Mouse (Mus musculus) lung, postnatal 36 days (tissue): ENCODE measurements around the gene Gpr4.

Source experiments
- DNase-seq: peaks from one replicate; pipeline ENCODE4 v3.0.0; 2022; ENCODE audit warnings: mixed read lengths

Gpr4 gene

DNA sequence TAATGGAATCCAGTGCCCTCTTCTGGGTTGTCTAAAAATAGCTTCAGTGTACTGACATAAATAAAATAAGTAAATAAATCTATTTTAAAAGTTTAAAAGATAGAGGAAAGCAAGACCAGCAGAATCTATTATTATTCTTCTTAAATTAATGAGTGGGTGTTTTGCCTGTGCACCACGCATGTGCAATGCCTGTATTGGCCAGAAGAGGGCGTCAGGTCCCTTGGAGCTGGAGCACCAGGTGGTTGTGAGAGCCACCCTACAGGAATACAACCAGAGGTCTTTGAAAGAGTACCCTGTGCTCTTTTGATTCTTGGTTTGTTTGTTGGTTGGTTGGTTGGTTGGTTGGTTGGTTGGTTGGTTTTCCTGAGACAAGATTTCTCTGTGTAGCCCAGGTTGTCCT, 14.4 kb upstream of the Gpr4 start:
- DNase-seq, result peak; percentile 65

DNA sequence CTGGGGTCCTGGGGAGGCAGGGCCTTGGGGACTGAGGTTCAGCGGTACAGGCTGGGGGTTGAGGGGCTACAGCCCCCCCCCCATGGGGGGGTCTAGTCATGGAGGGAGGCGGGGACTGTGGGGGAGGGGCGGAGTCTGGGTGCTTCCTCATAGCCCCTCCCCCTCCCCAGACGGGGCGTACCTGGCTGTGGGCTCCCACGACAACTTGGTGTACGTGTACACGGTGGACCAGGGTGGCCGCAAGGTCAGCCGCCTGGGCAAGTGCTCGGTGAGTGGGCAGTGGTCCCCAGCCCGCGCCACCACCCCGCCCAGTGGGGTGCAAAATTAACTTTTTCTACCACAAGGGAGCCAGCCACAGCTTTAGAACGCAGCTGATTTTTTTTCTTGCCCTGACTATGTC, 10.7 kb upstream of the Gpr4 start:
- no peak for DNase-seq

DNA sequence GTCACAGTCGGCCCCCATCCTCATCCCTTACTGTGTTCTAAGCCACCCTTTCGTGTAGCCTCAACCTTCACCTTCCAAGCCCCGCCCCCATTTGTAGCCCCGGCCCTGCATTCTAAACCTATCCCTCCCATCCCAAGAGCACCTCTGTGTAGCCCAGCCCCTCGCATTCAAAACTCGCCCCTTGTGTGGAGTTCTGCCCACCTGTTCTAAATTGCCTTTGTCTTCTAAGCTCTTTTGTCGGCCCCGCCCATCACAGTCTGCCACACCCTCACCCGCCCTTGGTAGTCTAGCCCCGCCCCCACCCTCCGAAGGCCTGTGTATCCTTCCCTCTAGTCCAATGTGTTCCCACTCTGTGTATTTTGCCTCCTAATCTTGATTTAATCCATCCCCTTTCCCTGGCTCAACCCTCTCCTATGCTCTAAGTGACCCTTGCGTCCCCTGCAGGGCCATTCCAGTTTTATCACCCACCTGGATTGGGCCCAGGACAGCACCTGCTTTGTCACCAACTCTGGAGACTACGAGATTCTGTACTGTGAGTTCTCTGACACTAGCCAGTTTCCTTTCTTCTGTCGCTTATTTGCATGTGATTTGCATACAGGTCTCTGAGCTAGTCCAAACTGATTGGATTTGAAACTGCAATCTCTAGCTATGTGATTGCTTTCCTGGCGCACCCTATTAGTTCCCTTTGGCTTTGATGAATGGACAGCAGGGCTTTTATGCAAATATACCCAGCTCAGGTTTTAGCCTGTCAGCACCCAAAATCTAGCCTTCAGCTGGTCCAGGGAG, 10.1 kb upstream of the Gpr4 start:
- no peak for DNase-seq

DNA sequence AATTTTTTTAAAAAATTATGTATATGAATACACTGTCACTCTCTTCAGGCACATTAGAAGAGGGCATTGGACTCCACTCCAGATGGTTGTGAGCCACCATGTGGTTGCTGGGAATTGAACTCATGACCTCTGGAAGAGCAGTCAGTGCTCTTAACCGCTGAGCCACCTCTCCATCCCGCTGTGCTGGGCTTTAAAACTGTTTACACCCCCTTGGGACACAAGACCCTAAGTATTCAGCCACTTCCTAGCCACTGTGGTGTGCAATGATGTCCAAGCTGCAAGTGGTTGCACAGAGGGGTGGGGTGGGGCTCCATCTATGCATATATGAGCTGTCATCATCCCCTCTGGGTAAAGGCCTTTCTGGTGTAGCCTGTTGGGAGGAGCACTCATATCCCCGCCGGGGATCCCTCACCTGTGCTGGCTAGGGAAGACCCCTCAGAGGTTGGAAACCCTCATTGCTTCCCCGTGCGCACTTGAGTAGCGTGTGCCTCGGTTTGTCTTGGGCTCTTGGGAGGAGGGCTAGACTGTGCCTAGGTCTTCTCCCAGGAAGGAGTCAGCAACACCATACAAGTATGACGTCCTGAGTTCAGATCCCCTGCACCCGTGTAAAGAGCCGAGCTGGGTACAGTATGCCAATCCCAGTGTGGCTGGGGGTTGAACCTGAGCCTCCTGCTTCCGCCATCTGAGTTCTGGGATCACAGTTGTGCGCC, 4.0 kb upstream of the Gpr4 start:
- DNase-seq, result no peak

DNA sequence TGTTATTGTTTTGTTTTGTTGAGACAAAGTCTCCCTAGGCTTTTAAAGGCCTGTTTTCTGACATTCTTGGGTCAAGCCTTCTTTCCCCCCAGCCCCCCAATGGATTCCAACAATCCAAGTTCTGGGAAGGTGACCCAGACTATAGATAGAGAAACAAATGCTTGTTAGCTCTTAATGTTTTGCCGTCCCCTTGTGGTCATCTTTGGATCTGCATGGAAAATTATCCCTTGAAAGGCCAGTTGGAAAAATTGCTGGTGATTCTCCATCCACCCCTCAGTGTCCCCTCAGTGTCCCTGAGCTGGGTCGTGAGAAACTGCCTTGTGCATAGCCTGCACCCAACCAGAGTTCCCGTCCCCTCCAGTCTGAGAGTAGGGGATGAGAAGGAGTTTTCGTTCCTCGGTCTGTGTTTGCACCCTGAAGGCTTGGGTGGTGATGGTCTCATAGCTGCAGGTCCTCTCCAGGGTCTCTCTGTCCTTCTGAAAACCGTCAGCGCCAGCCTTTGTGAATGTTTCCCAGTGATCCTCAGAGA, 3.3 kb upstream of the Gpr4 start:
- DNase-seq, result peak; percentile 89

DNA sequence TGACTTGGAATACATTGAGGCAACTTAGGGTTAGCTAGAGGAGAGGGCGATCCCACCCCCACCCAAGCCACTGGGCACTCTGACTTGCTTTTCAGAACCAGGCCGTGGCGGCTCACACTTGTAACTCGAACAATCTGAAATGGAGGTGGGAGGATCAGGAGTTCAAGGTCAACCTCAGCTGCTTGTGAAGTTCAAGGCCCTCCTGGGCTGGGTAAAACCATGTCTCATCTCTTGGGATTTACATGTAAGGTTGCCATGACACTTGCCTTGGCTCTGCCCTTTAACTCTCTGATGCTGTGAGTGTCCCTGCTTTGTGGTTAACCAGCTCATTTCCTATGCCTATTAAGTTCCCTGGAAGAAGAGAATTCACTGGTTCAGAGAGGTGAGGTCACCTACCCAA, 2.8 kb upstream of the Gpr4 start:
- DNase-seq, result no peak

DNA sequence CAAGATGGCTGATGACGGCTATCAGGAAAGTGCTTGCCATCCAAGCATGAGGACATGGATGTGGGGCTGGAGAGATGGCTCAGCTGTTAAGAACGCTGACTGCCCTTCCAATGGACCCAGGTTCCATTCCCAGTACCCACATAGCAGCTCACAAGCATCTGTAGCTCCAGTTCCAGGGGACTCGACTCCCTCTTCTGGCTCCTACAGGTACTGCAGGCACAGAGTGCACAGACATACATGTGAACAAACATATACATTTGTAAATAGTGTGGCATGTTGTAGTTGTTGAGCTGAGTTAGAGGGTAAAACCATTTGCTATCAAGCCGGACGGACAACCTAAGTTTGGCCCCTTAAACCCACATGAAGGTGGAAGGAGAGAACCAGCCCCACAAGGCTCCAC, 2.3 kb upstream of the Gpr4 start:
- no peak for DNase-seq

DNA sequence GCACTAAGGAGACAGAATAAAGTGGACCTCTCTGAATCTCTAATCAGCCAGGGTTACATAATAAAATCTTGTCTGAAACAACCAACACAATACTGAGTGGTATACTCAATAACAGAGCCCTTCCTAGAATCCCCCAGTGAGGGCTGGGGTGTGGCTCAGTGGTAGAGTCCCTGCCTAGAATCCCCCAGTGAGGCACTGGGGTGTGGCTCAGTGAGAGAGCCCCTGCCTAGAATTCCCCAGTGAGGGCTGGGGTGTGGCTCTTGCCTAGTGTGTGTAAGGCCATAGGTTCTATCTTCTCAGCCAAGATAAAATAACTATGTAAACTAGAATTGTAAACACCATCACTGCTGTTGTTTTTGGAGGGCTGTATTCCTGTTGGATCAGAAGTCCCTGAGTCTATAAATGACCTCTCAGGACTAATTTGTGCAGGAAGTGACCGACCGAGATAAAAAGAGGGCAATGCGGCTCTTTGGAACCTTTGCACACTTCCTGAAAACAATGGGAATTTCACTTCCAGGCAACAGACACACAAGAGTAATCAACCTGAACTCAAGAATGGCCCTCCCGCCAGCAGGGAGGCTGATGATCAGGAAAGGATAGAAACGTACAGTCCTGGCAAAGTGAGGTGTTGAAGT, 1.2 kb upstream of the Gpr4 start:
- no peak for DNase-seq

DNA sequence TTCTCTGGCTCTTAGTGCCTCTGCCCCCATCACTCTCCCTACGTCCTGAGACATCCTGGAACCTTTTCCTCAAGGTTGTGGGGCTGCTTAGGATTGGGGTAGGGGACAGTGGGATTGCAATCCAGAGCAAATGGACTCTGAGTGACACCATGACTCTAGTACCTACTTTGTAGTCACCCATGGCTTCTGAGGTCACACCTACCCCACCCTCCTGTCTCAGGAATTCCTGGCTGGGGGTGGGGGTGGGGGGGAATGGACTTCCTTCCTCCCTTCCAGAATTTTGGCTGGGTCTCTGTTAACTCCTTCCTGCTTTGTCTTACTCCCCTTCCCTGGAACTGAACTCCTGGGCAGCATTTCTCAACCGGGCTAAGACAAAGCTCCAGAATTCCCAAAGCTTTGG, 1.0 kb downstream of the Gpr4 start:
- no peak for DNase-seq

DNA sequence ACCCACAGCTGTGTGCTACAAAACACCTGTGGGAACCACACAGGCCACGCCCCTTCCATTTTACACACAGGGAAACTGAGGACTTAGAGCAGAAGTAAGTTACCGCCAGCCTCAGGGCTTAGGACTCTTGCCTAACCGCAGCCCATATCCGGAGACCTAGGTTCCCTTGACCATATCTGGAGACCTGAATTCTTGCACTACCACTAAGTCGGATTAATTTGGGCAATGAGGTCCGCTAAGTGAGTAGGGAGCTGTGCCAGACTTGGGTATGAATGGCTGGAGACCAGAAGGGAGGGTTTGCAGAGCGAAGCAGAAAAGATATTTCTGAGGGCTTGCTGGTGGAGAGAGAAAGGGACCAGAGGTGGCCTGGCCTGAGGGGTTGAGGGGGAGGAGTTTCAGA, 2.0 kb downstream of the Gpr4 start:
- DNase-seq, result no peak

DNA sequence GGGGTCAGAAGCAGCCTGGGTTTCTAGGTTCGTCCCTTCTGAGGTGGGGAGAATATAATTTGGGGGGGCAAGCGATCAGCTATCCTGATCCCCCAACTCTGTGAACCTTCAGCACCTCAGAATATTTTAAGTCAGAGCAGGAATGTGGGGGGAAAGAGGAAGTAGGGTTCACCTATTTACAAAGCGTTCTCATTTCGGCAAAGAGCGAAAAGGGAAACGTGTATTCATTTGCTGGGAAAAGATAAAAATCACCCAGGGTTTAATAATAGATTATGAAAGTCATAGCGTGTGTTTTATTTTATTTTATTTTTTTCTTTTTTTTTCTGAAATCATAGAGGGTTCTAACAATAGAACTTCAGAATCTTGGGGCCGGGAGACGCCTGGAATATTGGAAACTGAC, 2.6 kb downstream of the Gpr4 start:
- no peak for DNase-seq

DNA sequence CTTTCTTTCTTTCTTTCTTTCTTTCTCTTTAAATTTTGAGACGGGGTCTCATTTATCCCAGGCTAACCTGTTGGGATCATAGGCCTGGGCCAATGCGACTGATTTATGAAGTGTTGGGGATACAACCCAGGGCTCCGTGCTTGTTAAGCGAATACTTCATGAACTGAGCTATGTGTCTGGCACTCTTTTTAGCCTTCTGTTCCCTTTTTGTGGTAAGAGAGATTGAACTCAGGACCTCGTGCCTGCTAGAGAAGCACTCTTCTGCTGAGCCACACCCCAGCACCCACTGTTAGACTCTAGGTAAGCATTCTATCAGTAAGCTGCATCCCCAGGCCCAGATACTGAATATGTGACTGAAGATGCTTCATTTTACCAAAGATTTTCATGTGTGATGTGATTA, 5.2 kb downstream of the Gpr4 start:
- peak; percentile 51 for DNase-seq

DNA sequence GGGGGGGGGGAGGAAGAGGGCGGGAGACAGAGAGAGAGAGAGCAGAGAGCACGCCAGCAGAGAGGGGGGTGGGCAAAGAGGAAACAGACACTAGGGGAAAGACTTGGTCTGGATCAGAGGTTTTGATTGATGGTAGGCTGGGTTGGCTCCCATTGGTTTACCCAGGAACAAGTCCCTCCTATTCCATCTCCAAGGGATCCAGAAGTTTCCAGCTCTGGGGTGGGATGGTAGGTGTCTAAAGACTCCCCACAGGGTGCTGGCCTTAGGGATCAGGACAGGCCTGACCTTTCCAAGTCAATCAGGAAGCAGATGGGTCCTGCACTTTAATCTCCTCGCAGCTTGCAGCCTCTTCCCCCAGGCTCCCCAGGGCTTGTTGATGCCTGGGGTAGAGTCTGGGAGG, 5.6 kb downstream of the Gpr4 start:
- no peak for DNase-seq

DNA sequence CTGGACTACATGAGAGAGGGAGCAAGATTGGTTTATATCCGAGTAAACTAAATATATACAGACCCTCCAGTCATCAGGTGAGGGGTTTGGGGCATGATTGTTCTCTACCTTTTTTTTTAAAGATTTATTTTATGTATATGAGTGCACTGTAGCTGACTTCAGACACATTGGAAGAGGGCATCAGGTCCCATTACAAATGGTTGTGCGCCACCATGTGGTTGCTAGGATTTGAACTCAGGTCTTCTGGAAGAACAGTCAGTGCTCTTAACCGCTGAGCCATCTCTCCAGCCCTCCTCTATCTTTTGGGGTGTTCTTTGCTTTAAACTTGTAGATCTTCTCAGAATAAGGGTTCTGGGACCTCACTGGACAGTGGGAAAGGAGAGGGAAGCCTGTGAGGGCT, 7.7 kb downstream of the Gpr4 start:
- no peak for DNase-seq

DNA sequence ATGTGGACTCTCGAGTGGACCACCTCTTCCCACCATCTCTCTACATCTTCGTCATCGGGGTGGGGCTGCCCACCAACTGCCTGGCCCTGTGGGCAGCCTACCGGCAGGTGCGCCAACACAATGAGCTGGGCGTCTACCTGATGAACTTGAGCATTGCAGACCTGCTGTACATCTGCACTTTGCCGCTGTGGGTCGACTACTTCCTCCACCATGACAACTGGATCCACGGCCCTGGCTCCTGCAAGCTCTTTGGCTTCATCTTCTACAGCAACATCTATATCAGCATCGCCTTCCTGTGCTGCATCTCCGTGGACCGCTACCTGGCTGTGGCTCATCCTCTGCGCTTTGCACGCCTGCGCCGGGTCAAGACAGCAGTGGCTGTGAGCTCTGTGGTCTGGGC, 9.9 kb downstream of the Gpr4 start:
- DNase-seq, result no peak

DNA sequence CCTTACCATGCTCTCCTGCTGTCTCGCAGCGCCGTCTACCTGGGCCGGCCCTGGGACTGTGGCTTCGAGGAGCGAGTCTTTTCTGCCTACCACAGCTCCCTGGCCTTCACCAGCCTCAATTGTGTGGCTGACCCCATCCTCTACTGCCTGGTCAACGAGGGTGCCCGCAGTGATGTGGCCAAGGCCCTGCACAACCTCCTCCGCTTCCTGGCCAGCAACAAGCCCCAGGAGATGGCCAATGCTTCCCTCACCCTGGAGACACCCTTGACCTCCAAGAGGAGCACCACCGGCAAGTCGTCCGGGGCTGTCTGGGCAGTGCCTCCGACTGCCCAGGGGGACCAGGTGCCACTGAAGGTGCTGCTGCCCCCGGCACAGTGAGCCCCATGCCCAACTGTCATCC, 10.5 kb downstream of the Gpr4 start:
- no peak for DNase-seq

DNA sequence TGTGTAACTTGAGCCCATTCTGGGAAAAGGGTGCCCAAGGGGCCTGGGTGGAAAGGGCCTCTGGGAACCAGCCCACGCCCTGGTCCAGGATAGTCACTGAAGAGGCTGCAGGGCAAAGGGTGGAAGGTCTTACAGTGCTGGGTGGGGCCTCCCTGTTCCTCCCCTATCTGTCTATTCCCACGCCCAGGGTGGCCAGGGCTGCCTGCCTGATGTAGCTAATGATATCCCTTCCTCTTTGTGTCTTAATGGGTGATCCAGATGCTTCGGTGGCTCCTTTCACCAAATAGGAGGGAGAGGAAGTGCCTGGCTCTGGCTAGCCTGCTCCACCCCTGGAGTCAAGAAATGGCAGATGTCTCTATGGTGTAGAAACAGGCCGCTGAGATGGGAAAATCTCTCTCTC, 12.6 kb downstream of the Gpr4 start:
- DNase-seq, result no peak

DNA sequence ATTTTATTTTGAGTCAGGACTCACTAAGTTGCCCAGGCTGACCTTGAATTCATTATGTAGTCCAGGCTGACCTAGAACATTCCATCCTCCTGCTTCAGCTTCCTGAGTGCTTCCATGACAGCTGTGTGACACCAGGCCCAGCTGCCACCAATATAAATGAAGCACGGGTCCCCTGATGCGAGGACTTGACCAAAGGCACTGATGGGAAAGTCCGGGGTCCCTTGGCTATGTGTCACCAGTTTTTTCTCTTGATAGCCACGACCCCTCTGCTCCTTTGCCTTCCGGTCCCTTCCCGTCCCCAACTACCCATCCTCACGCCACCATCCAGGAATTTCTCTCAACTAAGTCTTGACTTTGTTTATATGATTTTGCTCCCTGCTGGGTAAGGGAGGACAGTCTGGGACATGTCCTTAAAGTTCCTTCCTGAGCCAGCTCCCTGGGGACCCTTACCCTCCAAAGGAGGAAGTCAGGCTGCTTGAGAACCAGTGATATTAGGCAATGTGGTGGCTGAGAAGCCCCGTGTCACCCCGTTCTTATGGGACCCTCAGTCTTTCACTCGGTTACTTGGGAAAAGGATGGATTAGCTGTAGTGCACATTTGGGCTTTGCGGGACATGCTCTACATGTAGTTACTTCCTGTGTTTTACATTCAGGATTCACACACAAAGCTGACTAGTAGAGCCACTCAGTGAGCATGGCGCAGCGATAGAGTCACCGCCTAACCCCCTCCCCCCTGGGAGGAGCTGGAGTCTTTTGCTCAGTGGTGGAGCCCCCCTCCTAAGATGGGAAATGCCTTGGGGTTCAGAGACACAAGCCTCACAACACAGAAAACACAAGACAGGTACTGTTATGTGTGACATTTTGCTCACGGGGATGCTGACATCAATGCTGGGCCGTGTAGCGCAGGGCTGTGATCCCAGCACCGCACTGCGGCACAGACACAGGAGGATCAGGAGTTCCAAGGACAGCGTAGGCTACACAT, 14.8 kb downstream of the Gpr4 start:
- DNase-seq, result peak; percentile 45

DNA sequence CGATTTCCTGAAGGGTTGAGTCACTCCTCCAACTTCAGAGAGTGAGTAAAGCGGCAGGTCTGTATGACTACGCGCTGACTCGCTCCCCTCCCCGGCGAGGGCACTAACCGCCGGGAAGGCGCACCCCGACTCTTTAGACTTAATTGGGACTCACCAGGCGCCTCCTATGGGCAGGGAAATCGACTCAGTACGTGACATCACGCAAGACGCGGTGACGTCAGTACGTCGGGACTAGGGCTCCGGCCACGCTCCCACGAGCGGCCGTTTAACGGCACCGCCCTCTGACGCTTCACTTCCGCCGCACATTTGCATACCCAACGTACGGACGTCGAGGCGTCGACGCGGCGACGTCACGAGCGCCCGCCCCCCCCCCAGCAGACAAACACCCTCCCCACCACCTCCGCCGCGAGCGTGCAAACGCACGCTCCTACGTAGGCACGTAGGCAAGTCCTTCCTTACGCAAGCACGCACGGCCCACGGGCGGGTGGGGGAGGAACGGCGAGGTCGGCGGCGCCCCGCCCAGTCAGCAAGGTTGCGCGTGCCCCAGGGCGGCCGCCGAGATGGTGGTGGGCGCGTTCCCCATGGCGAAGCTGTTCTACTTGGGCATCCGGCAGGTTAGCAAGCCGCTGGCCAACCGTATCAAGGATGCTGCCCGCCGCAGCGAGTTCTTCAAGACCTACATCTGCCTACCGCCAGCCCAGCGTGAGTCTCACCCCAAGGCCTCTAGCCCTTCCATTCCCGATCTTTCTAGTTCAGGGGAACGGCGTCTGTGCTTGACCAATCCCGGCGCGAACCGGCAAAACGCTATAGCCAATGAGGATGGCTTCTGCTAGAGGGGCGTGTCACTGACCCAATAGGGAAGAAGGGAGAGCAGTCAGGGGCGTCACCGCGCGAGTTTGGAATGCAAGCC, 15.8 kb downstream of the Gpr4 start, which contains the start of gene Opa3:
TSS of gene Opa3 (plus strand) at position 452 of the 910 bp plus-strand sequence.
- DNase-seq, result peak; percentile 100

DNA sequence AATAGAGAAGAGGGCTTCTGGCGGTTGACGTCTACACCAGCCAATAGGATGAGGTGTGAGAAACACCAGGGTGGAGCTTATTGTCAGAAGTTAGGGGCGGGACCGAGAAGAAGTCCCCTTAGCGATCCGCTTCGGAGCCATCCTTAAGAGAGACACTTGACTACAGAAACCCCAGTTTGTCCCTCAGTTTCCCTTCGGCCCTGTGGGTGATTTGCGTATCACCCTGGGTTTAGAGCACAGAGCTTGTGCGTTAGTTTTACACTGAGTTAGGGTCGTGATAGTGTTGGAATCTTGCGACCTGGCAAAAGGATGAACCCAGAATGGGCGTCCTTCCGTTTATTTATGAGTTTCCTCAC, 16.4 kb downstream of the Gpr4 start:
- no peak for DNase-seq

DNA sequence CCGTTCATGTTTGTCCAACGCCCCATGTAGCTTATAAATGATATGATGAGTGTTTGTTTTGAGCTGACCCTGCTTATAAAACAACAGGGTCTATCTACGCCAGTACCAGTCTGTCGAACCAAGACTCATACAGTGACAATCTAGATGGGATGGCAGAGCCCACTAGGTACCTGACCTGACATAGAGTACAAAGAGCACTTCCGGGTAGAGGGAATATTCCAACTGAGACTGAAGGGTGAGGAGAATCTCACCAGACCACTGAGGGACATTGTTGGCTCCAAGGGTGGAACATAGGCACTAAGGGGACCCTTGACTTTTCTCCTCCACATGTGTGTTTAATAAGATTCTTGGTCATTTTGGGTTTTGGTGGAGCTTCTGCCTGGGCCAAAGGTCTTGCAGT, 17.1 kb downstream of the Gpr4 start:
- DNase-seq, result no peak
